Mouse (Mus musculus): ENCODE measurements around the gene Tef. TPM values are rescaled to one million over a fixed set of nuclear protein-coding genes. Genes with fewer than 3 reads are reported as not detected.
A peak's percentile ranks its signal among the peaks of the same experiment; 100 is the strongest.

Tef gene
- total and polyA plus RNA-seq, 3 experiments = 28.1 to 75.8 (median 61.5) TPM

- Histone ChIP-seq H3K4me3 (ENCODE audit: low read depth, low read length) (no peak overlapping the region), H3K36me3 (replicated peaks) (peaks cover 47% of the 10 kb centered on the region), H3K27me3 (ENCODE audit: insufficient read depth, low read length) (peaks cover 8% of the 10 kb centered on the region), H3K9me3 (replicated peaks) (no peaks in the 10 kb centered on the region), H3K4me1 (ENCODE audit: insufficient read depth, low read depth, low read length) (peaks cover 26% of the 10 kb centered on the region)
- TF ChIP-seq POLR2AphosphoS5 (IDR thresholded peaks at IDR 0.05; ENCODE audit: insufficient replicate concordance, low read depth, low read length) = no peak
- no peak for ATAC-seq (ENCODE audit: extremely low read depth, insufficient number of reproducible peaks, low FRiP score, poor library complexity, severe bottlenecking)
- no peak for DNase-seq (ENCODE audit: low spot score)
Measured at GRCm38 (mm10) chr15:81829208-81829580, 27.0 kb downstream of the Tef start.

DNA sequence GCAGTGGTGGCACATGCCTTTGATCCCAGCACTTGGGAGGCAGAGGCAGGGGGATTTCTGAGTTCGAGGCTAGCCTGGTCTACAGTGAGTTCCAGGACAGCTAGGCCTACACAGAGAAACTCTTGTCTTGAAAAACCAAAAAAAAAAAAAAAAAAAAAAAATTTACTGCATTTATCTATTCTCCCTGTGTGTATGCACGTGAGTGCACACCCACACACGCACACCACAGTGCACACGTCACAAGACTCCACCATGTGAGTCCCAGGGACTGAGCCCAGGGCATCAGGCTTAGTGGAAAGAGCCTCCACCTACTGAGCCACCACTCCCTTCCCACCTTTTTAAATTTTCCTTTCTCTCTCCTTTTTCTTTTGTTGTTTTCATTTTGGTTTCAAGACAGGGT, 28.3 kb downstream of the Tef start:
- H3K4me3 ChIP-seq (ENCODE audit: low read depth, low read length) = no peak overlapping the region
- peaks cover 25% of the 10 kb centered on the region for H3K4me1 ChIP-seq (ENCODE audit: insufficient read depth, low read depth, low read length)
- H3K27me3 ChIP-seq (ENCODE audit: insufficient read depth, low read length) = peaks cover 21% of the 10 kb centered on the region
- TF ChIP-seq TAL1 (conservative IDR thresholded peaks at IDR 0.05; ENCODE audit: low read depth, low read length) (no peak), CTCF (IDR thresholded peaks at IDR 0.05; ENCODE audit: low read depth, low read length) (no peak), GATA2 (IDR thresholded peaks at IDR 0.05; ENCODE audit: borderline replicate concordance, low read depth, low read length) (no peak), GATA1 (IDR thresholded peaks at IDR 0.05; ENCODE audit: borderline replicate concordance, low read length) (no peak), POLR2AphosphoS5 (IDR thresholded peaks at IDR 0.05; ENCODE audit: insufficient replicate concordance, low read depth, low read length) (no peak)
- no peaks in the 10 kb centered on the region for H3K9me3 ChIP-seq (replicated peaks)
- DNase-seq (ENCODE audit: low spot score) (no peak), ATAC-seq (ENCODE audit: extremely low read depth, insufficient number of reproducible peaks, low FRiP score, poor library complexity, severe bottlenecking) (no peak)
- H3K36me3 ChIP-seq (replicated peaks) = peaks cover 34% of the 10 kb centered on the region

DNA sequence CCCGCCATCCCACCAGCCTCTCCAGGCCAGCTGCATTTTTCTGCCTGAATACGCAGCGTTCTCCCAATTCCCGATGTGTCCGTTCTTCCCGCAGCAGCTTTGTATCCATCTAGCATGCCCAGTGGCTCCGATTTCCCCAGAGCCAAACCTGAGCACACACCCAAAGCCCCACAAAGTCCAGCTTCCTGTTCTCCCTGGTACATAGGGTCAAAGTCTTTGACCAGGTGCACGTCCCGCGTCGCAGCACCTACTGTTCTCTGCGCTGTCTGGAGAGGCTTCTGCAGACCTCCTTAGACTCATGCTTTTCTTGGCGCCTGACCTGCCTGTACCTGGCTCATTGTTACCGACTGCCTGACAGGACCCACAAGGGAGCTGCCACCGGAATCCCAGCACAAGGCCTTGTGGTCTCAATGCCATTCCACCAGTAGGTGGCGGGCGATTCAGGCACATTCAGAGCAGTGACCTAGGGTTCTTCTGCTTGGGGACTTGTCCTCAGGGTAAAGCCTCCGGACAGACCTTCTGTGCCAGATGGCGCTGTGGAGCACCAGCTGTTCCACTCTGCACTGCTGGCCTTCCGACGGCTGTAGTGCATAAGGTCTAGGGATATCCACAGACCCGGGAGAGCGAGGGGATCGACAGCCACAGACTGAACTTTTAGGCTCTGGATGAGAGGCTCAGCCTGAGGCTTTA, 29.1 kb downstream of the Tef start:
- Histone ChIP-seq H3K4me1 (ENCODE audit: insufficient read depth, low read depth, low read length) (peaks cover 33% of the 10 kb centered on the region), H3K36me3 (replicated peaks) (peaks cover 27% of the 10 kb centered on the region), H3K9me3 (replicated peaks) (no peaks in the 10 kb centered on the region), H3K4me3 (ENCODE audit: low read depth, low read length) (no peak overlapping the region), H3K27me3 (ENCODE audit: insufficient read depth, low read length) (peaks cover 27% of the 10 kb centered on the region)
- ATAC-seq (ENCODE audit: extremely low read depth, insufficient number of reproducible peaks, low FRiP score, poor library complexity, severe bottlenecking) = peak; percentile 76
- DNase-seq (ENCODE audit: low spot score) = peak; percentile 83
- TF ChIP-seq TAL1 (conservative IDR thresholded peaks at IDR 0.05; ENCODE audit: low read depth, low read length) (no peak), CTCF (IDR thresholded peaks at IDR 0.05; ENCODE audit: low read depth, low read length) (peak; percentile 81), GATA1 (IDR thresholded peaks at IDR 0.05; ENCODE audit: borderline replicate concordance, low read length) (no peak)

GRCm38 (mm10) chr15:81832219-81832618, 30.0 kb downstream of the Tef start:
- no peak for TF ChIP-seq POLR2AphosphoS5 (IDR thresholded peaks at IDR 0.05; ENCODE audit: insufficient replicate concordance, low read depth, low read length)
- TF ChIP-seq CTCF (IDR thresholded peaks at IDR 0.05; ENCODE audit: low read depth, low read length) = no peak
- TF ChIP-seq TAL1 (conservative IDR thresholded peaks at IDR 0.05; ENCODE audit: low read depth, low read length) = no peak
- no peak for TF ChIP-seq GATA2 (IDR thresholded peaks at IDR 0.05; ENCODE audit: borderline replicate concordance, low read depth, low read length)
- ATAC-seq (ENCODE audit: extremely low read depth, insufficient number of reproducible peaks, low FRiP score, poor library complexity, severe bottlenecking) = no peak
- Histone ChIP-seq H3K9me3 (replicated peaks) (no peaks in the 10 kb centered on the region), H3K27me3 (ENCODE audit: insufficient read depth, low read length) (peaks cover 36% of the 10 kb centered on the region), H3K4me3 (ENCODE audit: low read depth, low read length) (no peak overlapping the region), H3K4me1 (ENCODE audit: insufficient read depth, low read depth, low read length) (peaks cover 40% of the 10 kb centered on the region), H3K36me3 (replicated peaks) (peaks cover 18% of the 10 kb centered on the region)
- DNase-seq (ENCODE audit: low spot score) = no peak

- TF ChIP-seq GATA1 (IDR thresholded peaks at IDR 0.05; ENCODE audit: borderline replicate concordance, low read length) (no peak), POLR2AphosphoS5 (IDR thresholded peaks at IDR 0.05; ENCODE audit: insufficient replicate concordance, low read depth, low read length) (no peak), GATA2 (IDR thresholded peaks at IDR 0.05; ENCODE audit: borderline replicate concordance, low read depth, low read length) (no peak), TAL1 (conservative IDR thresholded peaks at IDR 0.05; ENCODE audit: low read depth, low read length) (no peak)
- Histone ChIP-seq H3K4me3 (ENCODE audit: low read depth, low read length) (no peak overlapping the region), H3K9me3 (replicated peaks) (no peaks in the 10 kb centered on the region), H3K36me3 (replicated peaks) (peaks cover 8% of the 10 kb centered on the region), H3K27me3 (ENCODE audit: insufficient read depth, low read length) (peaks cover 43% of the 10 kb centered on the region), H3K4me1 (ENCODE audit: insufficient read depth, low read depth, low read length) (peaks cover 38% of the 10 kb centered on the region)
- DNase-seq (ENCODE audit: low spot score) (no peak), ATAC-seq (ENCODE audit: extremely low read depth, insufficient number of reproducible peaks, low FRiP score, poor library complexity, severe bottlenecking) (no peak)
Measured at GRCm38 (mm10) chr15:81833481-81833880, 31.3 kb downstream of the Tef start.

GRCm38 (mm10) chr15:81834171-81834841, 32.1 kb downstream of the Tef start:
- no peak for DNase-seq (ENCODE audit: low spot score)
- ATAC-seq (ENCODE audit: extremely low read depth, insufficient number of reproducible peaks, low FRiP score, poor library complexity, severe bottlenecking) = no peak
- H3K27me3 ChIP-seq (ENCODE audit: insufficient read depth, low read length) = peaks cover 46% of the 10 kb centered on the region

More at GRCm38 (mm10) chr15:81834171-81834841, 32.1 kb downstream of the Tef start:
- TF ChIP-seq CTCF (IDR thresholded peaks at IDR 0.05; ENCODE audit: low read depth, low read length) = no peak
- TF ChIP-seq GATA1 (IDR thresholded peaks at IDR 0.05; ENCODE audit: borderline replicate concordance, low read length) = no peak
- no peak for TF ChIP-seq POLR2AphosphoS5 (IDR thresholded peaks at IDR 0.05; ENCODE audit: insufficient replicate concordance, low read depth, low read length)
- TF ChIP-seq TAL1 (conservative IDR thresholded peaks at IDR 0.05; ENCODE audit: low read depth, low read length) = no peak
- TF ChIP-seq GATA2 (IDR thresholded peaks at IDR 0.05; ENCODE audit: borderline replicate concordance, low read depth, low read length) = no peak
- Histone ChIP-seq H3K4me1 (ENCODE audit: insufficient read depth, low read depth, low read length) (peaks cover 35% of the 10 kb centered on the region), H3K36me3 (replicated peaks) (peaks cover under 1% of the 10 kb centered on the region), H3K4me3 (ENCODE audit: low read depth, low read length) (no peak overlapping the region), H3K9me3 (replicated peaks) (no peaks in the 10 kb centered on the region)
